Mouse (Mus musculus) midbrain, embryonic 12.5 days (tissue): Measurements from ENCODE around the gene E2f6. TPM values are rescaled to one million over a fixed set of nuclear protein-coding genes. Genes with fewer than 3 reads are reported as not detected.

Source experiments
- ATAC-seq: fragments of 200-750 bp; cut with Nextera tagmentation; 2 replicates; pipeline ENCODE4 v1.8.0; 2017; ENCODE audit warnings: low read depth, moderate TSS enrichment, moderate library complexity; ENCODE audit not compliant: low FRiP score
- H3K27ac ChIP-seq: fragments of 300-500 bp; sonication (generic); replicated peaks from 2 replicates; pipeline ENCODE4 v1.5.1; 2016; ENCODE audit warnings: mild to moderate bottlenecking
- H3K27me3 ChIP-seq: fragments of 300-500 bp; sonication (generic); 2 replicates; pipeline ENCODE4 v1.6.1; 2016; ENCODE audit warnings: mild to moderate bottlenecking
- H3K36me3 ChIP-seq: fragments of 300-500 bp; sonication (generic); 2 replicates; pipeline ENCODE4 v1.6.1; 2016
- H3K4me1 ChIP-seq: fragments of 300-500 bp; sonication (generic); 2 replicates; pipeline ENCODE4 v1.6.1; 2016
- H3K4me2 ChIP-seq: fragments of 300-500 bp; sonication (generic); replicated peaks from 2 replicates; pipeline ENCODE4 v1.6.1; 2016; ENCODE audit warnings: mild to moderate bottlenecking, moderate library complexity
- H3K4me3 ChIP-seq: fragments of 300-500 bp; sonication (generic); 2 replicates; pipeline ENCODE4 v1.5.1; 2016; ENCODE audit warnings: mild to moderate bottlenecking
- H3K9ac ChIP-seq: fragments of 300-500 bp; sonication (generic); replicated peaks from 2 replicates; pipeline ENCODE4 v1.6.1; 2016; ENCODE audit warnings: mild to moderate bottlenecking, moderate library complexity
- H3K9me3 ChIP-seq: fragments of 300-500 bp; sonication (generic); 2 replicates; pipeline ENCODE4 v1.6.1; 2016; ENCODE audit warnings: mild to moderate bottlenecking
- WGBS: fragments of 180-500 bp; shearing (Covaris S2); methylation state at CpG from one replicate; pipeline ENCODE4 v1.1.7; 2016; 5-methylcytosine and 5-hydroxymethylcytosine counted together
- polyA plus RNA-seq: library from polyadenylated mRNA; unstranded; fragments of >200 nt; fragmentation: Nextera tagmentation; extraction: Ambion mirVana; gene quantifications from 2 replicates; pipeline ENCODE4 v1.2.1, GENCODE M21; 2016

Gene E2f6
- polyA plus RNA-seq, 1 experiment from 2014 or later = 77.6 TPM

DNA sequence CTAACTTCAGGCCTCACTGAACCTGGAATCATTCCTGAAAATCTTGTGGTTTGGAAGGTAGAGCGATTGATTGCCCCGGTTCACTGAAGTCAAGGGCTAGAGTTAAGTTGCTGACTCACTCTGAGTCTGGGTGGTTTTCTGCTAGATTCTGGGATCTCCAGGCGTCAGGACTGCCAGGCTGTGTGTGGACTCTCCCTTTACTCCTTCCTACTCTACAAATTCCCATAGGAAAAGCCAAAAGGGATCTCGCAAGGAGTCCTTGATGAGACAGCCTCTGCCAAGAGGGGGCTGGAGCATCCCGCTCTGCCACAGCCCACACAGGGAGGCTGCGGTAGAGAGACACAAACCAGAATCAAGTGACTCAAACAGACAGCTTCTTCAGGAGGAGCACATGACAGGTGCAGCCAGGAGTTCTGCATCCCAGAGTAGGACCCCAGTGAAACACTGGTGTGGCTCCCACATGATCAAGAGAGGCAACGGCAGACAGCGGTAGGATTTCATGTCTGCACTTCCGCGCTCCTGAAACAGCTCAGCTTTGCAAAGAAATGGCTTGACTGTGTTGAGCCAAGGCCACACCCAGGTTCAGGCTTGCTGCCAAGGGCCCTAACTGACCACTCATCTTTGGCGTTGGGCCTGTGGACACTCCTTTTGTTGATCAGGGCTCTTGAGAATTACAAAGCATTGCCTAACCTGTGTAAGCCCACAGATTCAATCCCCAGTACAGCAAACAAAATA is 42.8 kb downstream of the E2f6 start:
- Histone ChIP-seq H3K27me3 (no peaks in the 10 kb centered on the region), H3K4me1 (peaks cover 26% of the 10 kb centered on the region), H3K9ac (no peak overlapping the region), H3K4me2 (no peak overlapping the region), H3K4me3 (no peak overlapping the region), H3K9me3 (no peaks in the 10 kb centered on the region), H3K27ac (no peak overlapping the region), H3K36me3 (no peaks in the 10 kb centered on the region)
- no peak for ATAC-seq
- 90% methylated on average over 11 of the region's 11 CpGs for WGBS

GRCm38 (mm10) chr12:16855632-16856305 is 45.0 kb downstream of the E2f6 start:
- no peaks in the 10 kb centered on the region for H3K27me3 ChIP-seq

DNA sequence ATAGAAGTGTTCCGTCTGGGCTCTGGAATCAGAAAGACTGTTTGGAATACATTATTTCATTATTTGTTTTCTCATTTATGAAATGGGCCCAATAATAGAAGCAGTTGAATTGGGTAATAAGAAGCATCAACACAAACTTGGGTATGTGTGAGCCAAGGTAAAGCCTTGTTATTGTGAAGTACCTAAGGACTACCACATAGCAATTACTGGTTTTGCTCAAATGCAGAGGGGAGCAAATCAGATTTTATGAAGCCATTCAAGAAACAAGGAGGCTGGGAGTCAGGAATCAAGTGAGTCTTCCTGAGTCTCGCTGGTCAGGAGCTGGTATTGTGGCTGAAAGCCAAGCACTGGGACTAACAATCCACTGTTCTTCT is 45.5 kb downstream of the E2f6 start:
- Histone ChIP-seq H3K4me3 (no peak overlapping the region), H3K4me2 (peak overlapping the region; percentile 32; the same call in 1 of the 2 replicates), H3K4me1 (peaks cover 19% of the 10 kb centered on the region), H3K36me3 (no peaks in the 10 kb centered on the region), H3K9me3 (no peaks in the 10 kb centered on the region), H3K27me3 (no peaks in the 10 kb centered on the region), H3K9ac (no peak overlapping the region), H3K27ac (peak overlapping the region; percentile 90)
- 35% methylated on average over 2 of the region's 2 CpGs for WGBS
- no peak for ATAC-seq

More at GRCm38 (mm10) chr12:16855632-16856305, 45.0 kb downstream of the E2f6 start:
- no peaks in the 10 kb centered on the region for H3K9me3 ChIP-seq
- peaks cover 21% of the 10 kb centered on the region for H3K4me1 ChIP-seq
- H3K4me2 ChIP-seq = peak overlapping the region; percentile 32
- H3K27ac ChIP-seq = peak overlapping the region; percentile 90
- no peaks in the 10 kb centered on the region for H3K36me3 ChIP-seq
- no peak overlapping the region for H3K9ac ChIP-seq
- 9% methylated on average over 6 of the region's 6 CpGs for WGBS
- no peak overlapping the region for H3K4me3 ChIP-seq
- peak; percentile 96 for ATAC-seq

- Histone ChIP-seq H3K4me3 (no peak overlapping the region), H3K9ac (no peak overlapping the region), H3K27ac (no peak overlapping the region), H3K4me1 (peaks cover 21% of the 10 kb centered on the region), H3K9me3 (no peaks in the 10 kb centered on the region), H3K4me2 (no peak overlapping the region), H3K27me3 (no peaks in the 10 kb centered on the region), H3K36me3 (no peaks in the 10 kb centered on the region)
- ATAC-seq = no peak
- WGBS = 84% methylated on average over 4 of the region's 4 CpGs
These were observed 47.3 kb downstream of the E2f6 start for GRCm38 (mm10) chr12:16858081-16858480.

GRCm38 (mm10) chr12:16859781-16860180 is 49.0 kb downstream of the E2f6 start:
- 82% methylated on average over 2 of the region's 2 CpGs for WGBS
- no peak overlapping the region for H3K27ac ChIP-seq

DNA sequence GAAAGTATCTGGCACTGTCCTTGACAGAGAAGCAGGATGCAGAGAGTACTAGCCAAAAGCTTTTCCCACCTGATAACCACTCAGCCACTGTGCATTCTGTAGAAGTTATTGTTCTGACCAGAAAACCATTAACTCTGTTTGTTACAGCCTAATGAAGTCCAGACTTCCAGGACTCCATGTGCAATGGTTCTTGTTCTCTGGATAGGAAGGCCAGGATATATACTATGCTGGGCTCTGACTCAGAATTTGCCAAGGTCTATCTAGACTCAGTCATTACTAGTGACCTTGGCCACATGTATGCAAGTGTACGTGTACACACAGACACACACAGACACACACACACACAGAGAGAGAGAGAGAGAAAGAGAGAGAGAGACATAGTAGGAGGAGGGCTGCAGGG is 49.8 kb downstream of the E2f6 start:
- H3K27ac ChIP-seq = no peak overlapping the region

More at GRCm38 (mm10) chr12:16859781-16860180, 49.0 kb downstream of the E2f6 start:
- no peak overlapping the region for H3K9ac ChIP-seq
- H3K27me3 ChIP-seq = no peaks in the 10 kb centered on the region
- H3K4me3 ChIP-seq = no peak overlapping the region
- H3K4me2 ChIP-seq = no peak overlapping the region
- no peaks in the 10 kb centered on the region for H3K9me3 ChIP-seq
- peaks cover 21% of the 10 kb centered on the region for H3K4me1 ChIP-seq
- H3K36me3 ChIP-seq = no peaks in the 10 kb centered on the region
- no peak for ATAC-seq

DNA sequence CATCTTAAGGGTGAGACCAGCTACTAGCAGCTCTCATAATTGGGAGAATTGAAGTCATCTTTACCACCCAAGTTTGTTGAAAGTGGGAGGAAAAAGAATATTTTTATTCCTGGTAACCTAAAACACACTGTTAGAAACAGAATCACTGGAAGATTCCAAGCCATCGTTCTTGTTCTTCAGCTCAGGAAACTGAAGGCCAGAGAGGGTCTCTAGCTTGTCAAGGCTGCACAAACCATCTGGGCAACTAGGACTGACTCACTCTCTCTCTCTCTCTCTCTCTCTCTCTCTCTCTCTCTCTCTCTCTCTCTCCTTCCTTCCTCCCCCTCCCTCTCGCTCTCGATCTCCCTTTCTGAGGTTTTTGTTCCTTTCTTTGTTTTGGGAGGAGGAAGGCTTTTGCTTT is 50.2 kb downstream of the E2f6 start:
- Histone ChIP-seq H3K4me3 (no peak overlapping the region), H3K9me3 (no peaks in the 10 kb centered on the region), H3K4me1 (peaks cover 13% of the 10 kb centered on the region), H3K27me3 (no peaks in the 10 kb centered on the region), H3K4me2 (no peak overlapping the region), H3K9ac (no peak overlapping the region), H3K36me3 (no peaks in the 10 kb centered on the region), H3K27ac (no peak overlapping the region)
- ATAC-seq = no peak
- WGBS = 68% methylated on average over 3 of the region's 3 CpGs

More for the DNA sequence above, 49.8 kb downstream of the E2f6 start:
- Histone ChIP-seq H3K27me3 (no peaks in the 10 kb centered on the region), H3K4me1 (peaks cover 17% of the 10 kb centered on the region), H3K9me3 (no peaks in the 10 kb centered on the region), H3K4me3 (no peak overlapping the region), H3K9ac (no peak overlapping the region), H3K36me3 (no peaks in the 10 kb centered on the region), H3K4me2 (no peak overlapping the region)
- no peak for ATAC-seq
- 60% methylated on average over 1 of the region's 1 CpGs for WGBS

DNA sequence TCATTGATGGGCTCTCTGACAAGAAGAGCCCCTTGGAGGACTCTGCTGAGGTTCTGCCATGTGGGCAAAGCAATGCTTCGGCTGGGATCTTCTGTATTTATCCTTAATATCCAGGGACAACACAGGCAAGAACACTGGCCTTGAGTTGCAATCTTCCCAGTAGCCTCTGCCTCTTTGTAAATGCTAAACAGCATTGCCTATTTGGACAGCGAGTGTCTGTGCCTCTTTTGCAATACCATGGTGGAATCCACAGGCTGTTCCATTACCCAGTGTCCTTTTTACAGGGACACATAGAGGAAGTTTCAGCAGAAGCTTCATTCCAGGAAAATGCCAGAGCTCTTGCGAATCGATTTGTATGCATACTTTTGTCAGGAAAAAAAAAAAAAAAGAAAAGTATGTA is 53.7 kb downstream of the E2f6 start:
- 0 out of 2 replicates have a peak, but pooled peaks cover 2% of the 10 kb centered on the region for H3K4me1 ChIP-seq

DNA sequence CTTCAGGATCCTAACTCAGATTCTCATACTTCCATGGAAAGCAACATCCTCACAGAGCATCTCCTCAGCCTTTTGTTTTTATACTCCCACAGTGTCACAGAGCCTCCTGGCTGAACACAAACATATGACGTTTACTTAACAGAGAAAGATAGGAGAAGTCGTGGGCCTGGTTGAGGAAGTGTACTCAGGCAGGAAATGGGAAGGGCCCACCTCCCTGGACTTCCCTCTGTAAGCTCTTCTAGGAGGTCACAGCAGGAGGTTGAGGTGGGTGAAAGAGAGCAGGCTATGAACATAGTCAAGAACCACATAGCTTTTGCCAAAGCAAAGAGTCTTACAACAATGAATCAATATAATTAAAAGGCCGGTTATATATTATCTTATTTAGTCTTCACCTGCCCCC is 55.1 kb downstream of the E2f6 start:
- Histone ChIP-seq H3K9ac (no peak overlapping the region), H3K4me3 (no peak overlapping the region), H3K27ac (no peak overlapping the region), H3K9me3 (no peaks in the 10 kb centered on the region), H3K4me1 (peaks cover 8% of the 10 kb centered on the region; the same call in 1 of the 2 replicates), H3K4me2 (no peak overlapping the region), H3K27me3 (no peaks in the 10 kb centered on the region), H3K36me3 (no peaks in the 10 kb centered on the region)
- ATAC-seq = no peak
- WGBS = 74% methylated on average over 3 of the region's 3 CpGs

More for the DNA sequence above, 53.7 kb downstream of the E2f6 start:
- ATAC-seq = no peak
- no peaks in the 10 kb centered on the region for H3K9me3 ChIP-seq
- H3K9ac ChIP-seq = no peak overlapping the region
- no peak overlapping the region for H3K4me2 ChIP-seq
- H3K27ac ChIP-seq = no peak overlapping the region
- H3K4me3 ChIP-seq = no peak overlapping the region
- H3K27me3 ChIP-seq = no peaks in the 10 kb centered on the region
- WGBS = 94% methylated on average over 4 of the region's 4 CpGs
- no peaks in the 10 kb centered on the region for H3K36me3 ChIP-seq

GRCm38 (mm10) chr12:16866460-16866859 is 55.7 kb downstream of the E2f6 start:
- H3K4me2 ChIP-seq = no peak overlapping the region
- no peak overlapping the region for H3K9ac ChIP-seq
- H3K4me1 ChIP-seq = peaks cover 6% of the 10 kb centered on the region; the same call in 1 of the 2 replicates
- no peak overlapping the region for H3K4me3 ChIP-seq
- H3K36me3 ChIP-seq = no peaks in the 10 kb centered on the region
- no peaks in the 10 kb centered on the region for H3K9me3 ChIP-seq
- WGBS = 74% methylated on average over 3 of the region's 3 CpGs
- no peak overlapping the region for H3K27ac ChIP-seq
- ATAC-seq = no peak
- no peaks in the 10 kb centered on the region for H3K27me3 ChIP-seq

DNA sequence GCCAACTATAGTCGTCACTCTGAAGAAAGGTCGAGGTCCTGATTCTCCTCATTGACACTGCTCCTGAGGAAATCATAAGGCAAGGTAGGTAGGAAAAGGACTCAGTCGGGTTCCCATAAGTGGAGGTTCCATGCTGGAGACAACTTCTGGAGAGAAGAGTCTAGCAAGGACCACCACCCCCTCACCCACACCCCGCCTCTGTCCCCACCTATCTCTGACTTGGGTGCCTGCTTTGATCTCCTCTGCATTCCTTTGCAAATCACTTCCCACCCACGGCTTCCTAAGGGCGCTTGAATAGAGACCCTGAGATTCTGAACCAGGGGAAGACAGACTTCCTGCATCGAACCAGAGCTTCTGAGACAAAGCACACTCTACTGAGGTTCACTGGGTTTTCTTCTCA is 56.5 kb downstream of the E2f6 start:
- Histone ChIP-seq H3K4me1 (peaks cover 6% of the 10 kb centered on the region; the same call in 1 of the 2 replicates), H3K27me3 (no peaks in the 10 kb centered on the region), H3K9me3 (no peaks in the 10 kb centered on the region), H3K36me3 (no peaks in the 10 kb centered on the region), H3K27ac (no peak overlapping the region), H3K4me2 (no peak overlapping the region), H3K4me3 (no peak overlapping the region), H3K9ac (no peak overlapping the region)
- WGBS = 71% methylated on average over 7 of the region's 7 CpGs
- ATAC-seq = no peak

DNA sequence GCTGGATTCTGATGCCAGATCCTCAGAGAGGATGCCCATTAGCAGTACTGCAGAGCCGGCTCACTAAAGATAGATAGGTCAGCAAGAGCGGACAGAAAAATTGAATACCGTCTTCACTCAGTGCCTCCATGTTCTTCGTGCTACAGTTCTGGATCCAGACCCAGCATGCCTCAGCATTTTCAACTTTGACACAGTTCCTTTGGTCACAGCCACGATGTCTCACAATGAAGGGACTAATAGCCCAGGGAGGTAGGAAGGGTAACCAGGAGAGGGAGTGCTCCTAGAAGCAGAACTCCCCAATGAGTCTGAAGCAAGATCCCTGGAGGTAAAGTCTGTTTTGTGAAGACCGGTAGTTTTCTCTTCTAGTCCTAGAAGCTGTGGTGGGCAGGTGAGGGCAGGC is 57.9 kb downstream of the E2f6 start:
- H3K4me1 ChIP-seq = peaks cover 6% of the 10 kb centered on the region; the same call in 1 of the 2 replicates
- no peaks in the 10 kb centered on the region for H3K36me3 ChIP-seq
- ATAC-seq = no peak
- H3K4me2 ChIP-seq = no peak overlapping the region
- WGBS = 78% methylated on average over 6 of the region's 6 CpGs
- no peak overlapping the region for H3K27ac ChIP-seq
- no peak overlapping the region for H3K9ac ChIP-seq
- H3K9me3 ChIP-seq = no peaks in the 10 kb centered on the region
- H3K27me3 ChIP-seq = no peaks in the 10 kb centered on the region
- H3K4me3 ChIP-seq = no peak overlapping the region
